Mouse (Mus musculus) embryo, embryonic 11 days (tissue): ENCODE results near the gene Anapc15.

ENCODE experiments used
- DNase-seq: peaks from one replicate; pipeline ENCODE4 v3.0.0-alpha.2; 2015

Gene Anapc15

GRCm38 (mm10) chr7:101863415-101863814 lies at the start of gene Anapc15:
TSS of gene Anapc15 (plus strand) at chr7:101863715.
- no peak for DNase-seq

DNA sequence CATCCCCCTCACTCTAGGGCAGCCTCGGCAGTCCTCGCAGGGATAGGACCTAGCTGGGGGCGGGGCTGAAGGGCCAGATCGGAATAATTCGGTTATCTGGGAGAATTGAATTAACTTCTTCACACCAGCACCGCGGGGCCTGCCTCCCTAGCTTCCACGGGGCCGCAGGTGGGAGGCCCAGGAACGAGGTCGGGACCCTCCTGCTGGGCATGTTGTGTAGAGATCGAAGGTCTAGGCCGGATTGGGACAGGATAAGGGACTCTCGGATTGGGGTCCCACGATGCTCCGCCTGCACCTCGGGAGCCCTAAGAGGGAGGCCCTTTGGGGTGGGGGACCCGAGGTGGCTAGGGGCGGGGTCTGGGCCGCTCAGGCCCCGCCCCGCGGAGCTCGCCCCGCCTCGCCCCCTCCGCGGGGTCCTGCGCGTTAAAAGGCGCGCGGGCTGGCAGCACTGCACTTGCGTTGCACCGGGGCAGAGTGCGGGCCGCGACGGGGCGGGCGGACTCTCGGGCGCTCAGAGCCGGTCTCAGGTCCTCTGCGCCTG lies 45.6 kb upstream of the Anapc15 start, which contains the start of gene Phox2a:
Gene Phox2a (plus strand): TSS at position 453 of the 541 bp plus-strand sequence.
- peak; percentile 45 for DNase-seq

DNA sequence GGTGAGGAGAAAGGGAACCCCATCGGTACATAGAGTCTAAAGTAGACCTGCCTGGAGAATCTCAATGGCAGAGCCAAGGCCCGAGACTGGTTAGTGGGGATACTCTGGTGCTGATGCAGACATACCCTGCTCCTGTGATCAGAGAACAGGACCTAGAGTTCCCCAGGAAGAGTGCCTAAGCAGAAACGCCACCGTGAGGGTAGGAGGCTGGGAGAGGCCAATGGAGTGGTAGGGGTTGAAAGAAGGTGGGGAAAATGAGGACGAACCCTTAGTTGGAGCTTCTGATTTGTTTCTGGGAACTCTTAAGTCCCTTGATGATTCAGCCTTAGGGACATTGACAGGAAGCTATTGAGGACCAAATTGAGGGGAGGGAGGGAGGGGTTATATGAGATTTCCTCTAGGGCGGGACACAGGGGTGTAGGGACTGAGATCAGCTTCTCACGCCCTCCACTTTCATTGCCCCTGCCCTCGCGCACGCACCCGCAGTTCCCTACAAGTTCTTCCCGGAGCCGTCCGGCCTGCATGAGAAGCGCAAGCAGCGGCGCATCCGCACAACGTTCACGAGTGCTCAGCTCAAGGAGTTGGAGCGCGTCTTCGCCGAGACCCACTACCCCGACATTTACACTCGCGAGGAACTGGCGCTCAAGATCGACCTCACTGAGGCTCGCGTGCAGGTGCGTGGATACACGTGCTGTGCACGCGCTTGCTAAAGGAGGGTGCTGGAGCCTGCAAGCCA lies 43.1 kb upstream of the Anapc15 start:
- DNase-seq = peak; percentile 65

DNA sequence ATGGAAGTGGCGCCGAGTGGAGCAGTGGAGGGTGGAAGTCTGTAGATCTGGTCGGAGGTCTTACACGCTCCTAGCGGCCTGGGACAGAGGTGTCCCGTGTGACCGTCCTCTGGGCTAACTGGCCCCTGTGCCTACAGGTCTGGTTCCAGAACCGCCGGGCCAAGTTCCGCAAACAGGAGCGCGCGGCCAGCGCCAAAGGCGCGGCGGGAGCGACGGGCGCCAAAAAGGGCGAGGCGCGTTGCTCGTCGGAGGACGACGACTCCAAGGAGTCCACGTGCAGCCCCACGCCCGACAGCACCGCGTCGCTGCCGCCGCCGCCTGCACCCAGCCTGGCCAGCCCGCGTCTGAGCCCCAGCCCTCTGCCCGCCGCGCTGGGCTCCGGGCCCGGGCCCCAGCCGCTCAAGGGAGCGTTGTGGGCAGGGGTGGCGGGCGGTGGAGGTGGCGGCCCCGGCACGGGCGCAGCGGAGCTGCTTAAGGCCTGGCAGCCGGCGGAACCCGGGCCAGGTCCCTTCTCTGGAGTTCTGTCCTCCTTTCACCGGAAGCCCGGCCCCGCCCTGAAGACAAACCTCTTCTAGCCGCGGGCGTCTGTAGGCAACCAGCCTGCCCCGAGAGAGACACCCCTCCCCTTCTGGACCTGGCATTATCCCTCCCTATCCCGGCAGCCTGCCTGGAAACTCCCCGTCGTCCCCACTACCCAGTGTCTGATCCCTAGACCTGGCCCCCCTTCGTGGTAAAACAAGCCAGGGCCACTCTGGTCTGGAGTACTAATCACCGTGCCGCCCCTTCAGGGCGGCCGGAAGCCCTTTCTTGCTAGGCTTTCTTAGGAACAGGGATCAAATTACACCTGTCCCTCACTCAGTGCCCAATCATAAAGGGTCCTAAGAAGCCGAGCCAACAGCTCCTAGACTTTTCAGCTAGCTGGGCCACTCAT lies 41.7 kb upstream of the Anapc15 start:
- DNase-seq = peak; percentile 88

DNA sequence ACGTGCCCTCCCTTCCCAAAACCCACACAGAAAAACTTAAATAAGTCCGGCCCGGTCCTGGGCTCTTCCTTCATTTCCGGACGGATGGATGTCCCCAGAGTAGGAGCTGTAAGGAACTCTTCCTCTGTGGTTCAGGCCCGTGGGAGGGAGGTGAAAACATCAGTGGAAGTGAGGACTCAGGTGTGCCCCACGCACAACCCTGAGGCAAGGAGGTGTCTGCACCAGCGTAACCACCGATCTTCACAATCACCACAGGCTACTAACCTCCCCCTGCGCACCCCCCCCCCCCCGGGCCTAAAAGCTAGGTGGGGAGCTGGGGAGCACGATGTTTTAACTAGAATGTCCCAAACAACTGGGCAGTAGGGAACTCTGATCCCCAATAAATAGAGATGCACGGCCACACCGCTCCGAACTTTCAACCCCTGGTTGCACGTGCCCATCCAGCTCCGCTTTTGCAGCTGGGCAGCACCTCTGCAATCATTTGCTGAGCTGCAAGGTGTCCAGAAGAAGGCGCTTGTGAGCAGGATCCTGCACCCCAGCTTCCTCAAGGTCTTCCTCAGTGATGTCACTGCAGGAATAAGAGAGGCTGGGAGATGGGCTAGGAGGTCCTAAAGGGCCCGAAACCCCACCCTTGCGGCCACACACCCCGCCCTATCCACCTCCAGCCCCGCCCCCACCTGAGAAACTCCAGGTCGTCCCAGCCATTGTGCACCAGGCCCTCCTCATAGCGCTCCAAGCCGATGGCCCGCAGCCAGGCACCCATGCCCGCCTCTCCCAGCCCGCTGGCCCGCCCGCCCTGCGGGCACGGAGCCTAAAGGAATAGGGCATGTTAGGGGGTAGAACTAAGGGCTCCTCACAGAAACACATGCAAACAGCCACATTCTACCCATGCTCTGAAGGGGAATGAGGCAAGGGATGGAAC lies 40.4 kb upstream of the Anapc15 start:
- peak; percentile 67 for DNase-seq

GRCm38 (mm10) chr7:101823758-101824630 lies 39.5 kb upstream of the Anapc15 start:
- DNase-seq = no peak

- DNase-seq = no peak
Measured at GRCm38 (mm10) chr7:101830373-101830772, 33.1 kb upstream of the Anapc15 start.

DNA sequence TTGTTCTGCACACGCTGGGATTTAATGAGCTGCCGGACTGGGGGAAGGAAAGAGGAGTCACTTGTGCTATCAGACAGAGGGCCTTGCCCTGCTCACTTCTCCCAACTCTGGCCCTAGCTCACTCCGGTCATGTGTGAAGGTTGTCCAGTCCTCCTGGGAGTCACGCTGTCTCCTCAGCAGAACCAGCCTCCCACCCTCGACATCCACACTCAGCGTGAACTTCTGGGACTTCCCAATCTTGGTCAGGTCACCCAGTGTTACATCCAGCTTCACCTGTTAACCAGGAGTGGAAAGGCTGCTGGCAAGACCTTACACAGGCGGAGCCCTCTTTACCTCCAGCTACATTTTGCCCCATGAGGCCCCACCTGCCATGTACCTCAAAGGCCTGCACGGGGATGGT lies 32.1 kb upstream of the Anapc15 start:
- no peak for DNase-seq

DNA sequence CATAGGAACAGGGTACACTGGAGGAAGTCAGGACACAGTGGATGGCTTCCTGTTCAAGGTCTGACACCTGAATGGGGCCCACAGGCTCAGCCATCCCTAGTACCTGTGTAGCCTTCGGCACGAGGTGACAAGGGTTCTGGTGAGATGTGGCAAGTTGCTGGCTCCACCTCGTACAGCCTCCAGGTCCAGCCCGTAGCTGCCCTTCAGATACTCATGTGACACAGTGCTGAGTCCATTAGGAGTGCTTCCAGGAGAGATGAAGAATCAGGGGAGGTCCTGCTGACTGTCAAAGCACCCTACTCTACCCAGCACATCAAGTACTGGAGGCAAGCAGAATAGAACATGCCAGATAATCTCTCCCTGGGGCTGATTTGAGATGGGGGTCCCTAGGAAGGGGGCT lies 31.1 kb upstream of the Anapc15 start:
- DNase-seq = no peak

DNA sequence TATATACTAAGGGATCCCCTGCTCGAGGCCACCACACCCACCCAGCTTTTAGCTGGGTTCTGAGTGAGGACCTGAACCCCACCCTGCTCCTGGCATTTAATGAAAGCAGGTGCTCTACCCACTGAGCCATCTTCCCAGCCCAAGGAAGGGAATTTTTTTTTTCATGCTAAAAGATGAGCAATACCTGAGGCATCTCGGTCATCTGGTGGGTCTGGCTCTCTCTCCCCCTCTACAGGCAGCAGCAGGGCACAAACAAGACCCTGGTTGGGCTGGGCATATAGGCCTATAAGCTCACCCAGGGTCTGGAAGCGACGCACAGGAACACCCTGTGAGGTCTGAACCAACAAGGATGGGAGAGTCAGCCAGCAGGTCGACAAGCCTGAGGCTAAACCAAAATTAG lies 30.2 kb upstream of the Anapc15 start:
- DNase-seq = no peak

DNA sequence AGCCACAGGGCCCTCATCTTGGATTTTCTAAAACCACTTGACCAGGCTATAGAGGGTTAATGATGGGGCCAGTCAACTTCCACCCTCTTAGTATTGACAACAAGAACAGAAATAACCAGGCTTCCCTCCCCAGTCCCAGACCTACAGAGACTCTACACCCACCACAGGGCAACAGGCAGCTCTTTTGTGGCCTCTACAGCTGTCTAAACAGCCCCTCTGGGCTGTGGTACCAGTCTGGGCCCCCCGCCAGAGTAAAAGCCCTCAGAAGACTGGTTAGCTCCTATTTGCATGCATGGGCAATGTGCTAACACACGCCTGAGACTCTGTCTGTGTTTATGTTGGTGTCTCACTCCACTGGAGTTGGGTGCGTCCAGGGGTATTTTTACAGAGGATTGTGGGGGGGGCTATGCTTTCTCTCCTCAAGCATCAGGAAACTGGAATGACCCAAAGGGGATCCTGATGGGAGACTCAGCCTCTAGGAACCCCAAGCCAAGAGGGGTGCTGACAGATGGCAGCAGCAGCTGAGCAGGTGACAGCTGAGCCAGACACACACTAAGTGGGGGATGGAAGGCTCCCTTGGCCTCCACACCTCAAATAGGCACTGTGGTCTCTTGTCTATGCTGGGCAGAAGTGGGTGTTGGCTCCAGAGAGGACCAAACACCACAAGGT lies 29.5 kb upstream of the Anapc15 start:
- DNase-seq = no peak

DNA sequence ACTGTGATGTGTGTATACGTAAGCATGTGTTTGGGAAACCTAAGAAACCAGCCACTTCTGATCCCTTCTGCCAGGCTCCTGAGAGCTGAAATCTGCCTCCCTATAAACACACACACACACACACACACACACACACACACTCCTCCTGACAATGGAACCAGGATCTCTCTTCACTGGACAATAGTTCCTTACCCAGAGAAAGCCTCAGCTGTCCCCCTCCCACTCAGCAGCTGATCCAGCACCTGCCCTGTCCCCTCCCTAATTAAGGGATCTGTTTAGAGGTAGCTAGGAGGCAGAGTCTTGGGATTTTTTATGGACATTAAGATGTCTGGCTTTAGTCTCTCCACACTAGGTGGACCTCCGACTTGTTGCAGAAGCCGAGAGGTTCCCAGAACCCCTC lies 28.6 kb upstream of the Anapc15 start:
- no peak for DNase-seq

GRCm38 (mm10) chr7:101835457-101836109 lies 27.9 kb upstream of the Anapc15 start:
- no peak for DNase-seq

GRCm38 (mm10) chr7:101836271-101837153 lies 27.0 kb upstream of the Anapc15 start:
- peak; percentile 92 for DNase-seq

GRCm38 (mm10) chr7:101837154-101837605 lies 26.3 kb upstream of the Anapc15 start:
- DNase-seq = no peak

DNA sequence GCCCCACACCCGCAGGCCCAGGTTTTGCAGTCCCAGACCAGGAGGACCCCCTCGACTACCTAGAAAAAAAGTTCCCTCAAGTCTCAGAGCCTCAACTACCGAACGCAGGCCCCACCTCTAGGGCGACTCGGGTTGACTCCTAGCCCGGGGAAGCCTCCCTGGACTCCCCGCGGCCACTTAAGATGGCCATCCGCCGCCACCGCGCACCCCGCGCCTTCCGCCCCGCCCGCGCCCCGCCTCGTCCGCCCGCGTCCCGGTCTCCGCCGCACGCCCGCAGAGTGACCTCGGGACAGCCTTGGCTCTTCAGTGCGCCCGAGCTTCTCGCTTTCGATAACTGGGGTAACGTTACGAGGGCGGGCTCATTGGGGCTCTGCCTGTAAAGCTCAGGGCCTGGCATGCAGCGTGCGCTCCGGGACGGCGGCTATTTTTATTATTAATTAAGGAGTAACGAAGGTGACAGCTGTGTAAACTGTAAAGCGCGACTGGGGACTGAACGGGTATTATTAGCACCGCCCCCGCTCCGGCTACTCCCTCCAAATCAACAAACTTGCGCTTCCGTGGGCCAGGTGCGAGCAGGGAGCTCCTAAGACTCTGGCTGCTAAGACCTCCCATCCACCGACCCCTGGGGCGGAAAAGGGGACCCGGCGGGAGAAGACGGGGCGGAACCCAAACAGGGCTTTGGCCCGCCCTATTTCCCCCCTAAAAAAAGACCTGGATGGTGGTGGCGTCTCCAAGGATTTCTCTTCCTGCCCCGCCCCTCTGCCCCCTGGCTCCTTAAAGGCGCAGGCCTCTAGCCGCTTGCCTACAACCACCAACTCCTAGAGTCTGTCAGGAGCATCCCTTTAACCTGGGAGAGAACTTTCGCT lies 25.7 kb upstream of the Anapc15 start, which contains the start of gene Inppl1:
Gene Inppl1 (minus strand): TSS at position 624 of the 866 bp plus-strand sequence.
- peak; percentile 93 for DNase-seq

- no peak for DNase-seq
Measured at GRCm38 (mm10) chr7:101844186-101844585, 19.3 kb upstream of the Anapc15 start.

GRCm38 (mm10) chr7:101847934-101848333 lies 15.6 kb upstream of the Anapc15 start:
- DNase-seq = no peak
